Mouse (Mus musculus): Measurements from ENCODE around the gene 4930444G20Rik. TPM values are rescaled to one million over a fixed set of nuclear protein-coding genes. Genes with fewer than 3 reads are reported as not detected.
"Not testable (repeated sequence)": the region's sequence is repeated elsewhere in the genome, so short reads cannot be mapped to it uniquely, and the experiment has no call there.

4930444G20Rik gene
- not detected for total RNA-seq (2021)
- long read RNA-seq, experiment 1: 0 reads
- long read RNA-seq, experiment 2: 0 reads

- not testable (repeated sequence) for DNase-seq (ENCODE audit: low spot score in 2 of 2)
Measured at GRCm38 (mm10) chr10:22067979-22068378, at the start of gene 4930444G20Rik. Gene 4930444G20Rik, minus strand, starts transcription at chr10:22068079.

GRCm38 (mm10) chr10:22074531-22074930, 6.7 kb upstream of the 4930444G20Rik start:
- DNase-seq (ENCODE audit: low spot score in 2 of 2): no peak

DNA sequence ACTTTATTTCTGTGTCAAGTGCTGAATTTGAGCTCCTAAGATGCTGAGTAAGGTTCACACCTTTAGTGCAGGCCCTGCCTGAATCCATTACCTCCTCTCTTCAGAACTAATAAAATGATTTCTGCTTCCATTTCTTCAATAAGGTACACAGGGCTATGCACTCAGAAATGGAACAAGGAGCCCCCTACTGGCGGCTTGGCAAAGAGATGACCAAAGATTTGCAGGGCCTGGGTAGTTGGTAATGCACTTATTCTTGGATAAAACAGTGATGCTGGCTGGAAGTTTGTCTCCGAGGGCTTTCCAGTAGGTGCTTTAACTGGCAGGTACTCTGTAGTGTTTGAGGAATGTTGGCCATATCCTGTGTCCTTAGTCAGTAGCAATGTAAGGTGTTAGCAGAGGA, 4.9 kb upstream of the 4930444G20Rik start:
- DNase-seq (ENCODE audit: low spot score in 2 of 2): no peak

- no peak for DNase-seq (ENCODE audit: low spot score in 2 of 2)
Measured at GRCm38 (mm10) chr10:22070576-22070975, 2.7 kb upstream of the 4930444G20Rik start.

GRCm38 (mm10) chr10:22070168-22070567, 2.3 kb upstream of the 4930444G20Rik start:
- DNase-seq (ENCODE audit: low spot score in 2 of 2): no peak

DNA sequence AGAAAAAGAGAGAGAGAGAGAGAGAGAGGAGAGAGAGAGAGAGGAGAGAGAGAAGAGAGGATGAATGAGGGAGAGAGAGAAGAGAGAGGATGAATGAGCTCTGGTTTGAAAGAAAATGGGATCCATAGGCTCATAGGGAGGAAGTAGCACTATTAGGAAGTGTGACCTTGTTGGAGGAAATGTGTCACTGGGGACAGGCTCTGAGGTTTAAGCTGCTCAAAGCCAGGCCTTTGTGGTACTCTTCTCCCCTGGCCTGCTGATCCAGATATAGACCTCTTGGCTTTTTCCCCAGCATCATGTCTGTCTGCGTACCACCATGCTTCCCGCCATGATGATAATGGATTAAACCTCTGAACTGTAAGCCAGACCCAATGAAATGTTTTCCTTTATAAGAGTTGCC, 8.5 kb downstream of the 4930444G20Rik start:
- no peak for DNase-seq (ENCODE audit: low spot score in 2 of 2)

GRCm38 (mm10) chr10:22059026-22059325, 8.9 kb downstream of the 4930444G20Rik start:
- DNase-seq (ENCODE audit: low spot score in 2 of 2): no peak

DNA sequence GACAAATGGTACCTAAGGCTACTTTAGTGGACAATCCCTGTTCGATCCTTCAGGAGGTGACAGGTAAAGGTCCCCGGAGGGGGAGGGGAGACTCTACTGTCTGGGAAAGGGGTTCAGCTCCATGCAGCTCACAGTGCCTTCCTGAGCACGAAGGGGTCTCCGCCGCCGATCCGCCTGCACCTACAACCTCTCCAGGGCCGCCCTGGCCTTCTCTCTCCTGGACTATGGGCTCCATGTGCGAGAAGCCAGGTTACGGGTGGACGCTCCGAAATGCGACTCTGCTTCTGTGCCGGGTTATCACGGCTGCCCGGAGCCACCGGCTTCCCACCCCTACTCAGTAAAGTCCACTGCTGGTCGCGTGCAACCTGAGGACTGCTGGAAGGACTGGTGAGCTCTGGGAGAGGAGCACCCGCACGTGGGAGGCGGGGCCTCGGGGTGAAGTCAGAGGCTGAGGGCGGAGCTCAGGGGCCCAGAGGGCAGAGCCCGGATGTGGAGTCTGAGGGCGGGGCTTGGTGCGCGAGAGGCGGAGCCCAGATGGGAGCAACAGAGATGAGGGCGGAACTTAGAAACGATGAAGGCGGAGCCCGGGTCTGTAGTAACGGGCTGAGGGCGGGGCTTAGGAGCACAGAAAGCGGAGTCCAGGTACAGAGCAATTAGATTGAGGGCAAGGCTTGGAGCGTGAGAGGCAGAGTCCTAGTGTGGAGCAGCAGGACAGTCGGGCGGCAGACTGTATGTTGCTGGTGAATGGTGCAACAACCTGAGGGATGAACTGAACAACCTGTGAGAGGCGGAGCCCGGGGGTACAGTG, 9.5 kb downstream of the 4930444G20Rik start:
- peak; percentile 85 to 87 for DNase-seq (ENCODE audit: low spot score in 2 of 2)

- DNase-seq (ENCODE audit: low spot score in 2 of 2): no peak
Measured at GRCm38 (mm10) chr10:22055308-22055707, 12.6 kb downstream of the 4930444G20Rik start.

GRCm38 (mm10) chr10:22036256-22036655, 31.6 kb downstream of the 4930444G20Rik start:
- DNase-seq (ENCODE audit: low spot score in 2 of 2): peak in 1 of 2 experiments; percentile 13

GRCm38 (mm10) chr10:22034303-22034702, 33.6 kb downstream of the 4930444G20Rik start:
- no peak for DNase-seq (ENCODE audit: low spot score in 2 of 2)

- no peak for DNase-seq (ENCODE audit: low spot score in 2 of 2)
Measured at GRCm38 (mm10) chr10:22018618-22019017, 49.3 kb downstream of the 4930444G20Rik start.

DNA sequence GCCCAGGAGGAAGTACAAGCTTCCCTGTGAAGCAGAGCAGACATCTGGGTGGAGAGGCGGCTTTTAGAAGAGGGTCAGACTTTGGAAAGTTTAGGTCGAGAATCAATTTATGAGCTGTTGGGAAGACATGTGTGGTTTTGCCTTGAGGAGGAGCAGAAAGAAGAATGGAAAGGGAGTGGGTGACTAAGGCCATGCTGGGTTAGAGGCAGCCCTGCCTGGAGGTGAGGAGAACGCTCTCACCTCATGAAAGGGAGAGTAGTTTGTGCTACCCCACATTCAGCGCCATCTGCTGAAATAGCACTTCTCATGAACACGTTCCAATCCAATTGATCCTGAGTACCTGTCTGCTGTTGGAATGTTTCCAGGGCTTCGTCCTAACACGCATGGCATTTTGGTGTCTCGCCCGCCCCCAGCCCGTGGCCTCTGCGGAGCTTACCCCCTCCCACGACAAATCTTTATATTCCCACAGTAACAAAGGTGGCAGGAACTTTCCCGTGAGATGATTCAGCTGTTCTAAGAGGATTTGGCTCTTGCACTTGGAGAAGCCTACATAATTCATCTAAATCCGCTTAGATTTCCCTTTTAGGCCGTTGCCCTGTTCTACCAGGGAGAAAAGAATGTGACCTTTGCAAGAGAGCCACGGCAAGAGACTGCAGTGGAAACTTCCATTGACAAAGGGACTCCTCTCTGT, 50.3 kb downstream of the 4930444G20Rik start:
- no peak for DNase-seq (ENCODE audit: low spot score in 2 of 2)

Other genes with a start within 250 kb of the 4930444G20Rik start
- 100 to 1,000 TPM; 116 to 120 TPM for gene Sgk1, start 185.9 kb downstream of the 4930444G20Rik start, total RNA-seq (2021)
- gene E030030I06Rik, start 81.2 kb upstream of the 4930444G20Rik start, total RNA-seq (2021): 1 to 10 TPM; 9.7 to 9.9 TPM
- gene Raet1e, start 90.5 kb upstream of the 4930444G20Rik start, total RNA-seq (2021): 1 to 10 TPM; 2.7 to 3.2 TPM
- gene H60b, start 90.5 kb upstream of the 4930444G20Rik start, total RNA-seq (2021): under 1 TPM; 0.48 to 0.59 TPM